Mouse (Mus musculus): ENCODE measurements around the gene Rcvrn. TPM values are rescaled to one million over a fixed set of nuclear protein-coding genes. Genes with fewer than 3 reads are reported as not detected.

Gene Rcvrn
- total and polyA plus RNA-seq, 3 experiments, result not detected

- DNase-seq (ENCODE audit: low read depth, low spot score), result no peak
- Histone ChIP-seq H3K9me3 (replicated peaks; ENCODE audit: insufficient read depth, low read length) (no peaks in the 10 kb centered on the region), H3K79me2 (ENCODE audit: control insufficient read depth, insufficient read depth, low read length, poor library complexity) (no peaks in the 10 kb centered on the region), H3K4me3 (ENCODE audit: control insufficient read depth in 1 of 2, insufficient read depth in 1 of 2, low read depth in 2 of 2, low read length in 2 of 2) (no peak overlapping the region), H3K36me3 (ENCODE audit: control insufficient read depth in 1 of 2, insufficient read depth in 2 of 2, low read length in 2 of 2) (no peaks in the 10 kb centered on the region), H3K27me3 (ENCODE audit: control insufficient read depth in 1 of 2, insufficient read depth in 2 of 2, low read length in 2 of 2) (no peaks in the 10 kb centered on the region), H3K9ac (ENCODE audit: control insufficient read depth, low read depth, low read length, poor library complexity, severe bottlenecking) (no peak overlapping the region), H3K27ac (ENCODE audit: control insufficient read depth, low read depth, low read length) (no peak overlapping the region), H3K4me1 (ENCODE audit: control insufficient read depth in 1 of 2, insufficient read depth in 2 of 2, low read length in 2 of 2) (no peaks in the 10 kb centered on the region)
- TF ChIP-seq GATA1 (IDR thresholded peaks at IDR 0.05; ENCODE audit: low read depth, low read length) (no peak), TCF12 (IDR thresholded peaks at IDR 0.05; ENCODE audit: low read depth, low read length) (no peak), HCFC1 (IDR thresholded peaks at IDR 0.05; ENCODE audit: low read depth, low read length) (no peak), EP300 (IDR thresholded peaks at IDR 0.05; ENCODE audit: low read depth in 1 of 2, low read length in 2 of 2) (no peak), UBTF (IDR thresholded peaks at IDR 0.05; ENCODE audit: borderline replicate concordance, insufficient read depth, low read depth, low read length) (no peak), RAD21 (IDR thresholded peaks at IDR 0.05; ENCODE audit: low read depth, low read length) (no peak)
Measured at GRCm38 (mm10) chr11:67731056-67731455, 35.9 kb downstream of the Rcvrn start.

DNA sequence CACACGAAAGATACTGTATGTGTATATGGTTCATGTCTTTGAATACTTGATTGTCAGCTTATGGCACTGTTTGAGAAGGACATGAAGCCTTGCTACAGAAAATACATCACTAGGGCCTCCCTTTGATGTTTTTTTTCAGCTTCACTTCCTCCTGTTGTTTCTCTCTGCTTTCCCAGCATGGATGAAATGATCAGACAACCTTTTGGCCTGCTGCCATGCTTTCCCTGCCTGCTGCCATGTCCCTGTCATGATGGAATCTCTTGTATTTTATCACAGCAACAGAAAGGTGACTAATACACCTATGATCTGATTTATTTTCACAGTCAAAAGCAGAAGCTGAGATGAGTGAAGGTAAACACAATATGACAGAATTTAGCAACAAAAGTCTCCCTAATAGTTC, 38.6 kb downstream of the Rcvrn start:
- Histone ChIP-seq H3K4me1 (ENCODE audit: control insufficient read depth in 1 of 2, insufficient read depth in 2 of 2, low read length in 2 of 2) (no peaks in the 10 kb centered on the region), H3K27me3 (ENCODE audit: control insufficient read depth in 1 of 2, insufficient read depth in 2 of 2, low read length in 2 of 2) (no peaks in the 10 kb centered on the region), H3K4me3 (ENCODE audit: control insufficient read depth in 1 of 2, insufficient read depth in 1 of 2, low read depth in 2 of 2, low read length in 2 of 2) (no peak overlapping the region), H3K27ac (ENCODE audit: control insufficient read depth, low read depth, low read length) (no peak overlapping the region), H3K9me3 (replicated peaks; ENCODE audit: insufficient read depth, low read length) (no peaks in the 10 kb centered on the region), H3K9ac (ENCODE audit: control insufficient read depth, low read depth, low read length, poor library complexity, severe bottlenecking) (no peak overlapping the region), H3K36me3 (ENCODE audit: control insufficient read depth in 1 of 2, insufficient read depth in 2 of 2, low read length in 2 of 2) (no peaks in the 10 kb centered on the region), H3K79me2 (ENCODE audit: control insufficient read depth, insufficient read depth, low read length, poor library complexity) (no peaks in the 10 kb centered on the region)
- TF ChIP-seq EP300 (IDR thresholded peaks at IDR 0.05; ENCODE audit: low read depth in 1 of 2, low read length in 2 of 2), result no peak
- no peak for TF ChIP-seq MAFK (IDR thresholded peaks at IDR 0.05; ENCODE audit: borderline replicate concordance, low read depth, low read length)
- TF ChIP-seq CHD1 (IDR thresholded peaks at IDR 0.05; ENCODE audit: low read depth, low read length), result no peak
- no peak for TF ChIP-seq TCF12 (IDR thresholded peaks at IDR 0.05; ENCODE audit: low read depth, low read length)
- no peak for TF ChIP-seq ELF1 (IDR thresholded peaks at IDR 0.05; ENCODE audit: low read depth, low read length)
- TF ChIP-seq TBP (IDR thresholded peaks at IDR 0.05; ENCODE audit: low read depth, low read length), result no peak
- no peak for DNase-seq (ENCODE audit: low read depth, low spot score)

- H3K27ac ChIP-seq (ENCODE audit: control insufficient read depth, low read depth, low read length), result no peak overlapping the region
Measured at GRCm38 (mm10) chr11:67734597-67734996, 39.5 kb downstream of the Rcvrn start.

More at GRCm38 (mm10) chr11:67734597-67734996, 39.5 kb downstream of the Rcvrn start:
- no peak overlapping the region for H3K9ac ChIP-seq (ENCODE audit: control insufficient read depth, low read depth, low read length, poor library complexity, severe bottlenecking)
- no peaks in the 10 kb centered on the region for H3K27me3 ChIP-seq (ENCODE audit: control insufficient read depth in 1 of 2, insufficient read depth in 2 of 2, low read length in 2 of 2)
- no peak overlapping the region for H3K4me3 ChIP-seq (ENCODE audit: control insufficient read depth in 1 of 2, insufficient read depth in 1 of 2, low read depth in 2 of 2, low read length in 2 of 2)
- H3K9me3 ChIP-seq (replicated peaks; ENCODE audit: insufficient read depth, low read length), result no peaks in the 10 kb centered on the region
- TF ChIP-seq E2F4 (IDR thresholded peaks at IDR 0.05; ENCODE audit: borderline replicate concordance, low read depth, low read length) (no peak), POLR2AphosphoS2 (IDR thresholded peaks at IDR 0.05; ENCODE audit: low read length) (no peak), TAL1 (IDR thresholded peaks at IDR 0.05; ENCODE audit: low read length) (no peak), GATA1 (IDR thresholded peaks at IDR 0.05; ENCODE audit: low read depth, low read length) (no peak), ELF1 (IDR thresholded peaks at IDR 0.05; ENCODE audit: low read depth, low read length) (no peak), TBP (IDR thresholded peaks at IDR 0.05; ENCODE audit: low read depth, low read length) (no peak), GABPA (IDR thresholded peaks at IDR 0.05; ENCODE audit: low read depth, low read length) (no peak), USF1 (IDR thresholded peaks at IDR 0.05; ENCODE audit: low read depth, low read length) (no peak), MXI1 (IDR thresholded peaks at IDR 0.05; ENCODE audit: low read depth, low read length) (no peak), ZNF384 (IDR thresholded peaks at IDR 0.05; ENCODE audit: low read depth, low read length) (no peak), MEF2A (IDR thresholded peaks at IDR 0.05; ENCODE audit: extremely low read depth, insufficient replicate concordance, low read depth, low read length, poor library complexity, severe bottlenecking) (no peak), SIN3A (IDR thresholded peaks at IDR 0.05; ENCODE audit: low read length) (no peak), NRF1 (IDR thresholded peaks at IDR 0.05; ENCODE audit: insufficient read depth, low read depth, low read length, poor library complexity, severe bottlenecking) (no peak), MYB (IDR thresholded peaks at IDR 0.05; ENCODE audit: low read depth, low read length) (no peak), HCFC1 (IDR thresholded peaks at IDR 0.05; ENCODE audit: low read depth, low read length) (no peak)
- no peaks in the 10 kb centered on the region for H3K4me1 ChIP-seq (ENCODE audit: control insufficient read depth in 1 of 2, insufficient read depth in 2 of 2, low read length in 2 of 2)
- DNase-seq (ENCODE audit: low read depth, low spot score), result no peak
- no peaks in the 10 kb centered on the region for H3K36me3 ChIP-seq (ENCODE audit: control insufficient read depth in 1 of 2, insufficient read depth in 2 of 2, low read length in 2 of 2)
- H3K79me2 ChIP-seq (ENCODE audit: control insufficient read depth, insufficient read depth, low read length, poor library complexity), result no peaks in the 10 kb centered on the region
